Mouse (Mus musculus) midbrain, embryonic 11.5 days (tissue): ENCODE measurements around the gene 1600014C10Rik. TPM values are rescaled to one million over a fixed set of nuclear protein-coding genes. Genes with fewer than 3 reads are reported as not detected.

ENCODE experiments used
- ATAC-seq: fragments of 200-750 bp; cut with Nextera tagmentation; 2 replicates; pipeline ENCODE4 v1.8.0; 2017; ENCODE audit warnings: moderate TSS enrichment, moderate library complexity; ENCODE audit not compliant: low FRiP score
- DNase-seq: peaks from one replicate; pipeline ENCODE4 v3.0.0; 2015; ENCODE audit warnings: low spot score; ENCODE audit errors: missing footprints
- H3K27ac ChIP-seq: fragments of 300-500 bp; sonication (generic); 2 replicates; pipeline ENCODE4 v1.5.1; 2014; ENCODE audit warnings: low read depth, low read length
- H3K27me3 ChIP-seq: fragments of 300-500 bp; sonication (generic); 2 replicates; pipeline ENCODE4 v1.6.1; 2014; ENCODE audit warnings: mild to moderate bottlenecking, low read length, moderate library complexity, mixed read lengths; ENCODE audit not compliant: control insufficient read depth, insufficient read depth
- H3K36me3 ChIP-seq: fragments of 300-500 bp; sonication (generic); 2 replicates; pipeline ENCODE4 v1.6.1; 2014; ENCODE audit warnings: mild to moderate bottlenecking, low read length, moderate library complexity, mixed read lengths; ENCODE audit not compliant: control insufficient read depth, insufficient read depth
- H3K4me1 ChIP-seq: fragments of 300-500 bp; sonication (generic); 2 replicates; pipeline ENCODE4 v1.6.1; 2014; ENCODE audit warnings: low read length; ENCODE audit not compliant: control insufficient read depth, insufficient read depth
- H3K4me2 ChIP-seq: fragments of 300-500 bp; sonication (generic); 2 replicates; pipeline ENCODE4 v1.6.1; 2014; ENCODE audit warnings: mild to moderate bottlenecking, moderate library complexity
- H3K4me3 ChIP-seq: fragments of 300-500 bp; sonication (generic); 2 replicates; pipeline ENCODE4 v1.5.1; 2014; ENCODE audit warnings: low read depth, low read length
- H3K9ac ChIP-seq: fragments of 300-500 bp; sonication (generic); 2 replicates; pipeline ENCODE4 v1.6.1; 2014; ENCODE audit warnings: low read length
- H3K9me3 ChIP-seq: fragments of 300-500 bp; sonication (generic); 2 replicates; pipeline ENCODE4 v1.6.1; 2016; ENCODE audit warnings: low read length; ENCODE audit not compliant: control insufficient read depth
- WGBS: fragments of 180-500 bp; shearing (Covaris S2); extraction: QIAGEN DNeasy Blood & Tissue Kit; methylation state at CpG from one replicate; pipeline ENCODE4 v1.1.7; 2014; 5-methylcytosine and 5-hydroxymethylcytosine counted together
- polyA plus RNA-seq: library from polyadenylated mRNA; unstranded; fragments of >200 nt; fragmentation: Nextera tagmentation; extraction: Ambion mirVana; gene quantifications from 2 replicates; pipeline ENCODE4 v1.2.1, GENCODE M21; 2014

1600014C10Rik gene
- 17.0 and 17.2 TPM in 2 replicates for polyA plus RNA-seq

DNA sequence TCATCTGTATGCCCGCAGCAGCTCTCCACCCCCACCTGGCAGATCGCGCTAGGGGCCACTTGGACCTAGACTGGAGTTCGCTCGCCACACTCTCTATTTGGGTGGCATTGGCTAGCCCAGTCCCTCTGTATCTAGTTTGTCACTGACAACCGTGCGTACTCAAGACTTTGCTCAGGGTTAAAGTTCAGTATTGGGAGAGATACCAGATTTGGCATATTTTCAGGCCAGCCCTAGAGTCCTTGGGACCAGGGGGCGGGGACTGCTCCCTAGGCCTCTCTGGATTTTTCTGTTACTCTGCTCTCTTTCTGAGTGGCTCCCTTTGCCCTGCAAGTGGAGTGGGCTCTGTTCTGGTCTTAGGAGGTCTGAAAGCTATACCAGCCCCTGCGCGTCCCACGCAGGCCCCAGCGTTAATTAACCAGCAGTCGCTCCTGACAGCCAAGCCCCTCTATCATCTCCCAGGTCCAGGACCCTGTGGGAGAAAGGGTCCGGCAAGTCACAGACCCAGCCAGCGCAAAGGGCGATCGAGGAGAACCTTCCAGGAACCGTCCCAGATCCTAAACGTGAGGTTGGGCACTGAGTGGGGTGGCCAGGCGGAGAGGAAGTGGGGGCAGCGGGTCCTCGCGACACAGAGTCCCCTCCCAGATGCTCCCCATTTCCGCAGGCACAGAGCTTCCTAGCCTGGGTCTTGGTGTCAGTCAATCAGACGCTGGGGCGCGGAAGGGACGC, at the start of gene 1600014C10Rik:
1600014C10Rik (plus strand) TSS at position 256 of the 726 bp plus-strand sequence.
- DNase-seq (peak; percentile 94), ATAC-seq (peak; percentile 58)
- Histone ChIP-seq H3K4me2 (peak within 1 kb of the TSS; percentile 93), H3K4me3 (peak within 1 kb of the TSS; percentile 45), H3K9ac (peak within 1 kb of the TSS; percentile 63), H3K9me3 (no peaks in the 10 kb centered on the region), H3K27ac (peak within 1 kb of the TSS; percentile 6; the same call in 1 of the 2 replicates), H3K4me1 (peaks cover 7% of the 10 kb centered on the region), H3K36me3 (no peaks in the 10 kb centered on the region), H3K27me3 (no peaks in the 10 kb centered on the region)
- WGBS, result 3% methylated on average over 28 of the region's 28 CpGs

DNA sequence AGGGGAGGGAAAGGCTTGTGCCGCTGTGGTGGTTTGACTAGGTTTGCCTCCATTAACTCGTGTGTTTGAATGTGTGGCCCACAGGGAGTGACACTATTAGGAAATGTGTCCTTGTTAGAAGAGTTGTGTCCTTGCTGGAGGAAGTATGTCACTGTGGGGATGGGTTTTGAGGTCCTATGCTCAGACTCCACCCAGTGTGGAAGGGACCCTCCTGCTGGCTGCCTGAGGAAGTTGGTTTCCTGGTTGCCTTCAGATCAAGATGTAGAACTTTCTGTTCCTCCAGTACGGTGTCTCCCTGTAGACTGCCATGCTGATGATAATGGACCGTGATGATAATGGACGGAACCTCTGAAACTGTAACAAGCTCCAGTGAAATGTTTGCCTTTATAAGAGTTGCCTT, 48.5 kb upstream of the 1600014C10Rik start:
- no peaks in the 10 kb centered on the region for H3K36me3 ChIP-seq
- H3K27ac ChIP-seq, result no peak overlapping the region
- 91% methylated on average over 5 of the region's 5 CpGs for WGBS
- ATAC-seq (no peak), DNase-seq (no peak)
- no peaks in the 10 kb centered on the region for H3K9me3 ChIP-seq
- no peaks in the 10 kb centered on the region for H3K4me1 ChIP-seq
- H3K4me2 ChIP-seq, result no peak overlapping the region
- no peak overlapping the region for H3K4me3 ChIP-seq
- H3K9ac ChIP-seq, result no peak overlapping the region
- no peaks in the 10 kb centered on the region for H3K27me3 ChIP-seq

- no peak overlapping the region for H3K4me3 ChIP-seq
- no peaks in the 10 kb centered on the region for H3K36me3 ChIP-seq
- H3K9ac ChIP-seq, result no peak overlapping the region
- WGBS, result 59% methylated on average over 9 of the region's 9 CpGs
- H3K4me2 ChIP-seq, result no peak overlapping the region
- H3K9me3 ChIP-seq, result no peaks in the 10 kb centered on the region
- H3K4me1 ChIP-seq, result no peaks in the 10 kb centered on the region
- H3K27ac ChIP-seq, result no peak overlapping the region
- DNase-seq, result no peak
- no peak for ATAC-seq
- H3K27me3 ChIP-seq, result no peaks in the 10 kb centered on the region
Measured at GRCm38 (mm10) chr7:38140324-38140723, 42.7 kb upstream of the 1600014C10Rik start.

DNA sequence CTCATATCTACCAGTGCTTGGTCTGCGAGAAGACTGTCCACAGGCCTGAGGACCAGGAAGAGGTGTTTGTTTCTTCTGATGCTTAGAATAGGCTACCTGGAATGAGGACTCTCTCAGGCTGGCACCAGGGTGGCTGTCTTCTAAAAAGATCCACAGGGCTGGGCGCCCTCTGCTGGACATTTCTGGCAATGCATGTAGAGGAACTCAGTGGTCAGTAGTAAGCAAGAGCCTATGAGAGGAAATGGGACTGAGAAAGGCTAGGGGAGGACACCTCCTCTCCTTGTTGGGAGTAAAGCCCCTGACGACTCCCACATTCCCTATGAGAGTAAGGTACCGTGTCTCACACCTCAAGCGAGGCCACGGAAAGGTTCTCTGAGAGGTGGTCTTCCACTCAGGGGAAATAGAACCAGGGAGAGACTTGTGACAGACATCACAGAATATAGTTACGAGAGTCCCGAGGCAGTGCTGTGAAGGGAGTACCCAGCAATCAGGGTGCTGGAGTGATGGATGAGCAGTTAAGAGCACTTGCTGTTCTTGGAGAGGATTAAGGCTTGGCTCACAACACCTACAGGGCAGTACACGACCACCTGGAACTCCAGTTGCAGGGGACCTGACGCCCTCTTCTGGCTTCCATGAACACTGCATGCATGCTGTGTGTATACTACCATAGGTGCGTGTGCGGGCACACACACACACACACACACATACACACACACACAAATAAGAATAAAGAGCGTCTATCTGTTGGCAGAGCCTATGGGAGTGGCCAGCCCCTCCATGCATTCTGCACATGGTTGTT, 41.1 kb upstream of the 1600014C10Rik start:
- Histone ChIP-seq H3K4me2 (no peak overlapping the region), H3K4me1 (no peaks in the 10 kb centered on the region), H3K4me3 (no peak overlapping the region), H3K9me3 (no peaks in the 10 kb centered on the region), H3K36me3 (no peaks in the 10 kb centered on the region), H3K9ac (no peak overlapping the region), H3K27ac (no peak overlapping the region), H3K27me3 (no peaks in the 10 kb centered on the region)
- ATAC-seq (peak; percentile 81), DNase-seq (peak; percentile 99)
- 68% methylated on average over 13 of the region's 13 CpGs for WGBS

DNA sequence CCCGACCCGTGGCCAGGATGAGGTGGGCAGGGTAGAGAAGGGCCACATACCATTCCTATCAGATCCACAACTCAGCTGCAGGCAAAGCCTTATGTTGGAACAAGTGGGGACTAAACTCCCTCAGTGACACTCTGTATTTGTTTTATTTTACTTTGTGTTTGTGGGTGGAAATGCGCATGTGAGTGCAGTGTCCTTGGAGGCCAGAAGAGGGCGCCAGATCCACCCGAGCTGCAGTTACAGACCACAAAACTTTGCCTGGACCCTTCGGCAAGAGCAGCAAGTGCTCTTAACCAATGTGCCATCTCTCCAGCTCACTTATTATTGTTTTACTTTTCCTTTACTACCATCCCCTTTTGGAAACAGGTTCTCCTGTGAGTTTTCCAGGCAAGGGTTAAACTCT, 35.5 kb upstream of the 1600014C10Rik start:
- H3K27me3 ChIP-seq, result no peaks in the 10 kb centered on the region; the same call in 1 of the 2 replicates
- WGBS, result 93% methylated on average over 6 of the region's 6 CpGs
- no peaks in the 10 kb centered on the region for H3K4me1 ChIP-seq
- H3K27ac ChIP-seq, result no peak overlapping the region
- ATAC-seq (no peak), DNase-seq (no peak)
- H3K9me3 ChIP-seq, result no peaks in the 10 kb centered on the region
- H3K36me3 ChIP-seq, result no peaks in the 10 kb centered on the region
- H3K4me3 ChIP-seq, result no peak overlapping the region
- H3K4me2 ChIP-seq, result no peak overlapping the region
- H3K9ac ChIP-seq, result no peak overlapping the region

- no peaks in the 10 kb centered on the region; the same call in 1 of the 2 replicates for H3K27me3 ChIP-seq
- no peak for ATAC-seq
Measured at GRCm38 (mm10) chr7:38151706-38152312, 31.2 kb upstream of the 1600014C10Rik start.

DNA sequence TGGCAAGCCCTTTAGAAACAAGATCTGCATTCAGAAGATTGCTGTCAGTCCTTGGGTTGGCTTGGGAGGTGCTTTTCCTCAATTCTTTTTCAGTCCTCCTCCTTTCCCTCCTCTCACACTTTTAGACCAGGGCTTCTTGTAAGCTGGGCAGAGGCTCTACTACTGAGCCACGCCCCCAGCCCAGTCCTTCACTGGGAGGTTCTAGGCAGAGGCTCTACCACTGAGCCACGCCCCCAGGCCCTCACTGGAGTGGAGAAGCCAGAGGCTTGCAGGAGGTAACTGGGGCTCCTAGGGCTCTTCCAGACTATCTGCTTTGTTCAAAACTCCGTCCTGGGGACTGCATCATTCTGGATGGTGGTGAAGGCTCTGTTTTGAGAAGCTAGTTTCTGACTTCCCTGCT, 30.4 kb upstream of the 1600014C10Rik start:
- H3K9ac ChIP-seq, result no peak overlapping the region
- no peaks in the 10 kb centered on the region for H3K36me3 ChIP-seq
- H3K4me3 ChIP-seq, result no peak overlapping the region
- 79% methylated on average over 3 of the region's 3 CpGs for WGBS
- DNase-seq, result no peak
- H3K27ac ChIP-seq, result no peak overlapping the region
- H3K27me3 ChIP-seq, result no peaks in the 10 kb centered on the region; the same call in 1 of the 2 replicates
- ATAC-seq, result no peak
- H3K4me1 ChIP-seq, result no peaks in the 10 kb centered on the region
- H3K4me2 ChIP-seq, result no peak overlapping the region
- no peaks in the 10 kb centered on the region for H3K9me3 ChIP-seq

More at GRCm38 (mm10) chr7:38151706-38152312, 31.2 kb upstream of the 1600014C10Rik start:
- Histone ChIP-seq H3K9me3 (no peaks in the 10 kb centered on the region), H3K36me3 (no peaks in the 10 kb centered on the region), H3K4me2 (no peak overlapping the region), H3K4me3 (no peak overlapping the region), H3K9ac (no peak overlapping the region), H3K27ac (no peak overlapping the region), H3K4me1 (no peaks in the 10 kb centered on the region)
- WGBS, result 71% methylated on average over 14 of the region's 14 CpGs
- no peak for DNase-seq

DNA sequence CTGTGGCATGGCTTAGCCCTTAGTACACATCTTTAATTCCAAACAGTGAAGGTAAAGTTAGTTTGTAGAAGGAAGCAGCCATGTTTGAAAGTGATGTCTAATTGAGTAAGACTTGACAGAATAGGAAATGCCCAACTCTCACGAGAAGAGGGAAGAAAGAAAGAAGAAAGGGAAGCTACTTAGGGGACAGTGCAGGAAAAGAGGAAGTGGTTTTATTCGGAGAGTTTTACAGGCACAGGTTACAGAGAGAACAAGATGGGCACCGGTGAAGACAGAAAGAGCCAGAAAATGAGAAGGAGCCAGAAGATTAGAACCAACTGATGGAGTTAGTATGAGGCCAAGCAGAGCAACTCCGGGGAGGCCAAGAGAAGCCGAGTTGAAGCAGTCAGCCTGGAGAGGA, 27.2 kb upstream of the 1600014C10Rik start:
- no peak for ATAC-seq
- Histone ChIP-seq H3K4me3 (no peak overlapping the region), H3K9ac (no peak overlapping the region), H3K27ac (no peak overlapping the region), H3K4me2 (no peak overlapping the region), H3K9me3 (no peaks in the 10 kb centered on the region), H3K27me3 (no peaks in the 10 kb centered on the region), H3K36me3 (no peaks in the 10 kb centered on the region), H3K4me1 (no peaks in the 10 kb centered on the region)
- DNase-seq, result no peak
- WGBS, result 84% methylated on average over 5 of the region's 5 CpGs
